Mouse (Mus musculus): Measurements from ENCODE around the gene Aldh1l1.

DNA sequence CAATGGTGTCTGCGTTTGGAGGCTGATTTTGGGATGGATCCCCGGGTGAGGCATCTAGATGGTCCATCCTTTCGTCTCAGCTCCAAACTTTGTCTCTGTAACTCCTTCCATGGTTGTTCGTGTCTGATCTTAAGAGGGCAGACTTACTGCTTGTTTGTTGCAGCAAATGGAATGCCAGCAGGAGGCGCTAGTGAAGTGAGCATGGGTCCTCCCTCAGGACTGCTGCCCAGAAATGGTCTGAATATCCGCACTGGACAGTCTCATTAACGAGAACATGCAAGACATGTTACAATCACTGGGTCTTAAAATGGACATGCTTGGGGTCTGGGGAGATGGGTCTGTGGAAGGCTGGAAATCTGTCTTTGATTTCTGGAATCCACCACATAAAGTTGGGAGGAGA is 36.0 kb upstream of the Aldh1l1 start:
- TF ChIP-seq CTCF (conservative IDR thresholded peaks at IDR 0.05; ENCODE audit: insufficient read depth, insufficient read length, low read depth, low read length) (peak; percentile 98), POLR2A (IDR thresholded peaks at IDR 0.05; ENCODE audit: low read depth, low read length) (no peak)

Data from kidney, adult 2 months (tissue).